Mouse (Mus musculus) ZHBTc4 (cell line): ENCODE measurements at regions not wholly inside any gene's neighbourhood (a gene's known extent, or its start where the extent isn't known, plus 50 kb on each side); places are given as distances from the start of the nearest gene placed in this dataset.

ENCODE experiments used
- DNase-seq: peaks from one replicate; pipeline ENCODE4 v3.0.0-alpha.2; 2011; ENCODE audit warnings: low read depth, low spot score

GRCm38 (mm10) chr1:137865030-137865429 lies 310.5 kb downstream of the Ptprc start:
- DNase-seq, result no peak

GRCm38 (mm10) chr1:137863506-137863905 lies 312.0 kb downstream of the Ptprc start:
- no peak for DNase-seq

GRCm38 (mm10) chr1:137852262-137852661 lies 323.2 kb downstream of the Ptprc start:
- DNase-seq, result no peak

GRCm38 (mm10) chr1:137847311-137847923 lies 328.1 kb downstream of the Ptprc start:
- DNase-seq, result no peak

- no peak for DNase-seq
Measured at GRCm38 (mm10) chr1:137846857-137847256, 328.7 kb downstream of the Ptprc start.

GRCm38 (mm10) chr1:137840531-137840930 lies 335.0 kb downstream of the Ptprc start:
- no peak for DNase-seq

- no peak for DNase-seq
Measured at GRCm38 (mm10) chr1:137839703-137840102, 335.8 kb downstream of the Ptprc start.

- no peak for DNase-seq
Measured at GRCm38 (mm10) chr1:137839263-137839662, 336.2 kb downstream of the Ptprc start.

GRCm38 (mm10) chr1:137838357-137838756 lies 337.2 kb downstream of the Ptprc start:
- no peak for DNase-seq

GRCm38 (mm10) chr1:137833535-137833934 lies 342.0 kb downstream of the Ptprc start:
- DNase-seq, result no peak

- DNase-seq, result no peak
Measured at GRCm38 (mm10) chr1:137831284-137831683, 344.2 kb downstream of the Ptprc start.

- no peak for DNase-seq
Measured at GRCm38 (mm10) chr1:137827379-137827778, 348.1 kb downstream of the Ptprc start.

- DNase-seq, result no peak
Measured at GRCm38 (mm10) chr1:137815401-137815888, 360.1 kb downstream of the Ptprc start.

- no peak for DNase-seq
Measured at GRCm38 (mm10) chr1:137814556-137814955, 361.0 kb downstream of the Ptprc start.

- DNase-seq, result no peak
Measured at GRCm38 (mm10) chr1:137813716-137814115, 361.8 kb downstream of the Ptprc start.

GRCm38 (mm10) chr1:137811981-137812380 lies 363.5 kb downstream of the Ptprc start:
- DNase-seq, result no peak

GRCm38 (mm10) chr1:137806742-137807141 lies 368.8 kb downstream of the Ptprc start:
- no peak for DNase-seq

- no peak for DNase-seq
Measured at GRCm38 (mm10) chr1:137806252-137806651, 369.3 kb downstream of the Ptprc start.

GRCm38 (mm10) chr1:137802119-137802518 lies 373.4 kb downstream of the Ptprc start:
- no peak for DNase-seq

GRCm38 (mm10) chr1:137800752-137801151 lies 374.8 kb downstream of the Ptprc start:
- DNase-seq, result no peak

- no peak for DNase-seq
Measured at GRCm38 (mm10) chr1:137788789-137789188, 386.7 kb downstream of the Ptprc start.

- DNase-seq, result no peak
Measured at GRCm38 (mm10) chr1:137786653-137787052, 388.9 kb downstream of the Ptprc start.

- DNase-seq, result no peak
Measured at GRCm38 (mm10) chr1:137774586-137774985, 400.9 kb downstream of the Ptprc start.

GRCm38 (mm10) chr1:137760797-137761196 lies 414.7 kb downstream of the Ptprc start:
- DNase-seq, result no peak
